Mouse (Mus musculus) 3134 (cell line): Measurements from ENCODE around the gene Frrs1l.

Experiments used
- DNase-seq: peaks from one replicate; pipeline ENCODE4 v3.0.0-alpha.2; 2011; ENCODE audit warnings: low spot score; ENCODE audit not compliant: insufficient read length; ENCODE audit errors: extremely low read depth

Gene Frrs1l

GRCm38 (mm10) chr4:56989431-56990214 lies 568 bp downstream of the Frrs1l start:
- no peak for DNase-seq

- DNase-seq, result no peak
Measured at GRCm38 (mm10) chr4:56965586-56966179, 24.5 kb downstream of the Frrs1l start.

DNA sequence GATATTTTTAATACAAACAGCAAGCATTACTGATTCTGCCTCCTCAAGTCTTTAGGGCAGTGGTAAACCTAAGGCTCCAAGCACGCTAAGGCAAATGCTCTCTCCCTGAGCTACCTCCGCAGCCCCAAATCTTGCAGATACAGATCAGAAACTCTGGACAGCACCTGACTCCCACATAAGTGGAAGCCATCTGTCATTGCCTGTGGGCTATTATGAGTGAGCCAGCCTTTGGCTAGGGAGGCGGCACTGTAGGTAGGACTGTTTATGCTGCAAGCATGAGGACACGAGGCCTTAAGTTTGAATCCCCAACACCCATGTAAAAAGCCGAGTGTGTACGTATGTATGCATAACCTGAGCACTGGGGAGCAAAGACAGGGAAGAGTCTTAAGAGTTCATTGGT lies 26.5 kb downstream of the Frrs1l start:
- DNase-seq, result no peak

DNA sequence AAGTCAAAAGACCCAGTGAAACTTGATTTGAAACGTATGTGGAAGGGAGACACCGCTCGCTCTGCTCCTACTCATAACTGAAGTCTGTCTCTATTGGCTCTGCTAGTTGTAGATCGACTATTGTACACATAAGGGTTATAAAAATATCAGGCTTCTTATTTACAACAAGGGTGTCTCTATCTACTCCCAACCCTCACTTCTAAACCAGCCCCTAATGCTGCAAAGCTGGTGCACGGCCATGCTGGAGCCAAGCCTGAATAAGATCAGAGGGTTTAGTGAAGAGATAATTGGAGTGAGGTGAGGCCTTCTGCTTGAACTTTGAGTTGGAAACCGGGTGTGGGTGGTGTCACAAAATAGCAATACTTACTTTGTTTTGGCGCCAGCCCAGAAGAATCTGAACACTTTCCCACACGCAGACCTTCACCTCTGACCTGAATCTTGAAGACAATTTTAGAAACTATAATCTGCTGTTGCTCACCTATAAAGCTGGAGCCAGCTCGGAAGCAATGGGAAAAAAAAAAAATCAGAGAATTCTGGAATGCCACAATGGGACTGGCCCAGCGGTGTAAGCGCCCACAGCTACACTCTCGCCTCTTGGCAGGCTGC lies 28.8 kb downstream of the Frrs1l start:
- DNase-seq, result no peak

- no peak for DNase-seq
Measured at GRCm38 (mm10) chr4:56957518-56957917, 32.7 kb downstream of the Frrs1l start.

GRCm38 (mm10) chr4:56953235-56953634 lies 37.0 kb downstream of the Frrs1l start:
- DNase-seq, result no peak

DNA sequence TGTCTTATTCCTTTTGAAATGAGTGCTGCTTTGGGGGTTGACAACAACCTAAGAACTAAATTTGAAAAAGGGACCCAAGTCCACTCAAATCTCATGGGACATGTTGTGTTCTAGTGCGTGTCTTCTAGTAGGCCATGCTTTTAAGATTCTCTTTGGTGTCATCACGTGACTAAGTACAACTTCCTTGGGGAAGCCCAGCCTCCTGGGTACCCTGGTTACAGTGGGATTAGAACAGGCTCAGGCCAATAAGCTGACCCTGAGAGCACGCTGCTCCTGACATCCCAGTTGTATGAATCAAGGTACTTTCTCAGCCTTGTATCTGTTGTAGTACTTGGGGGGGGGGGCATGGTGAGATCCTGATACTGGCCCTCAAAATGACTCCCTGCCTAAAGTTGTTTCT lies 38.5 kb downstream of the Frrs1l start:
- no peak for DNase-seq

GRCm38 (mm10) chr4:56949494-56949893 lies 40.7 kb downstream of the Frrs1l start:
- no peak for DNase-seq

DNA sequence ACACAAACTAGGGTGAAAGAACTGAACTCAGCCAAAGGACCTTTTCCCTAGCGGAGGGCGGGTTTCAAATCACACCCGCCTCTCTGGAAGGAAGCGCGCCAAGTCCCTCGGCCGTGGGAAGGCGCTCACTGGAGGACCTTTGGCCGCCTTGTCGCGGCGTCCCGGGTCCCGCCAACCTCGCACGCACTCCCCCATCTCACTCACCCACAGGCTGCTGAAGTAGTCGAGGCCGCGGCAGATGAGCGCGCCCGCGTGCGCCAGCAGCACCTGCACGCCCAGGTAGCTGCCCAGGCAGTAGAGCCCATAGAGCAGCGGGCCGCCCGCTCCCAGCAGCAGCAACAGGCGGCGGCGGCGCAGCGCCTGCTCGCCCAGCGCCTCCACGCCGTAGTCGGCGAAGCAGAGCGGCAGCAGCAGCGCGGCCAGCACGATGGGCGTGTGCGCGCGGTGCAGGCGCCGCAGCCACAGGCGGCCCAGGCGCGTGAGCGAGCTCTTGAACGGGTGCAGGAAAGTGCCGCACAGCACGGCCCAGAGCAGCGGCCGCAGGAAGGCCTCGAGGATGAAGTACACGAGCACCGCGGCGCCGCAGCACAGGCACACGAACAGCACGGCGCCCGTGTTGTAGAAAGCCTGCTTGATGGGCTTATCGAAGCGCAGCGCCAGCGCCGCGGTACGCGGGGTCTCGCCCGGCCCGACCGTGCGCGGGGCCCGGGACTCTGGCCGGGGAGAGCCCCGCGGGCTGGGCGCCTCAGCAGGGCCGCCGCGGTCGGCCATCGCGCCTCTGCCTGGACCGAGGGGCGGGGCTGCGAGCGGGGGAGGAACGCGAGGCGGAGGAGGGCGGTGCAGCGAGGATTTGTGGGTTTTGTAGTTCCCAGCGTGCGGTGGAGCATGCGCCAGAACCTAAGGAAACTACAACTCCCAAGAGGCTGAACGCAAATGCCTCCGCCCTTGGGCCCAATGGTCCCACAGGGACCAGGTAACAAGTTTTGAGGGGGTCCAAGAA lies 43.2 kb downstream of the Frrs1l start, which contains the start of gene Tmem245:
Tmem245 (minus strand) TSS at position 797 of the 1,000 bp plus-strand sequence.
- DNase-seq, result peak; percentile 94

DNA sequence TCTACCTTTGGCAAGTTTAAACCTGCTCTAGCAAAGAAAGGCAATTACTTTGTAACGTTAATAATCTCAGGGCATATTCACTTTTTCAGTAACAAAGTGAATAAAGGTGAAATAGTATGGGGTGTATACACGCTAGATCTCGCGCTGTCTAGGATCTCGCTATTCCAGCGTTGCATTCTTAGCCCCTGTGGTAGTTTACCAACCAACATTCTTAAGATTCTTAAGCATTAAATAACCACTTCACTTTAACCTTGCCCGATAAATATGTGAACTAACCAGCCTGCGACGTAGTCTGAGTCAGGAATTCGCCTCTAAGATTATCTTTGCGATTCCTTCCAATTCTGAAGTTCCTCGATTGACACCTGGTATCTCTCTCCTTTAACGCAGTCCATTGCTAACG lies 44.0 kb downstream of the Frrs1l start:
- DNase-seq, result no peak

- no peak for DNase-seq
Measured at GRCm38 (mm10) chr4:56944286-56944685, 45.9 kb downstream of the Frrs1l start.

DNA sequence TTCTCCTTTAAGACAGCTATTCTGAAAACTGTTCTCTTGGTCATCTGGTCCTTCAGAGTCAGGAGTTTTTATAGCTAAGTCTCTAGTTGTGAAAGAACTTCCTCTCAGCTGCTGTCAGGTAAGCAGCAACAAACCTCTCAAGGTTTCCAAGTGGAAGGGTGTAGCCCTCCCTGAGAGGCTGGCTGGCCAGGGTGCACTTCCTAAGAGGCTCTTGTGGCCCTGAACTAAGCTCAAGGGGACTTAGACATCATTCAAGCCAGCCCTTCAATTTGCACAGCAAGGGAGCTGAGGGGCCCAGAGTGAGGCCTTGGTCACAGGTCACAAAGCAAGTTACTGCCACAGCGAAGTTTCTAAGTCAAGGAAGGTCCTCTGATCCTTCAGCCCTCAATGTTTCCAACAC lies 46.9 kb downstream of the Frrs1l start:
- no peak for DNase-seq

- no peak for DNase-seq
Measured at GRCm38 (mm10) chr4:56942567-56942966, 47.6 kb downstream of the Frrs1l start.

DNA sequence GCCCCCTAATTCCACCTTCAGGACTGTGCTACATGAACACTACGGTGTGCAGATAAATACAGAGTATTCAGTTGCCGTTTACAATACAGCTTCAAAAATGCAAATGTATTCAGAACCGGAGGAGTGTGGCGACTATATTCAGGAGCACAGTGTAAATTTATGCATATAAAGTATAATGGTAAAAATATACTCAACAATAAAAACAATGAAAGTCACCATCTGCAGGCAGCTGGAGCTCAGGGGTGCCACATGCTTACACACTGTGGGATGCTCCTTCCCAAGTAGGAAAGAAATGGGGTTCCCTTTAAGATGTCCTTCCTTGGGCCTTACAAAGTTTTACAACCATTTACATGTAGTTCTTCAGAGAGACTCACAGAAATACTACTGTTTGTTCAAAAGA lies 48.7 kb downstream of the Frrs1l start:
- DNase-seq, result no peak

- peak; percentile 37 for DNase-seq
Measured at GRCm38 (mm10) chr4:56937136-56937535, 53.1 kb downstream of the Frrs1l start.

DNA sequence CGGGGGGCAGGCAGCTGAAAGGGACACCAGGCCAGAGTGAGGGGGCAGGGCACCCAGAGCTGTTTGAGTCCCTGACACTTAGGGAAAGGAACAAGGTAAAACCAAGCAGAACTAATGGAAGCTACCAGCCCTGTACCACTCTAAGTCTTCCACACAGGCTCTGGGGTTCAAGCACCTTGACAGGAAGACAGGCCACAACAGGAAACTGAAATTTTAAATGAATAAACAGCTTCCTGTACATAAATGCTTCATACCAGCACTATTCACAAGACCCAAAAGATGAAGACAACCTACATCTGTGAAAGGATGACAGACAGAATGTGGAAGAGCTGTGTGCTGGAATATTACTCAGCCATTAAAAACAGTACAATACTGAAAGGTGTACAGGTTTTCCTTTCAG lies 54.9 kb downstream of the Frrs1l start:
- DNase-seq, result no peak

- DNase-seq, result no peak
Measured at GRCm38 (mm10) chr4:56933154-56933553, 57.0 kb downstream of the Frrs1l start.

DNA sequence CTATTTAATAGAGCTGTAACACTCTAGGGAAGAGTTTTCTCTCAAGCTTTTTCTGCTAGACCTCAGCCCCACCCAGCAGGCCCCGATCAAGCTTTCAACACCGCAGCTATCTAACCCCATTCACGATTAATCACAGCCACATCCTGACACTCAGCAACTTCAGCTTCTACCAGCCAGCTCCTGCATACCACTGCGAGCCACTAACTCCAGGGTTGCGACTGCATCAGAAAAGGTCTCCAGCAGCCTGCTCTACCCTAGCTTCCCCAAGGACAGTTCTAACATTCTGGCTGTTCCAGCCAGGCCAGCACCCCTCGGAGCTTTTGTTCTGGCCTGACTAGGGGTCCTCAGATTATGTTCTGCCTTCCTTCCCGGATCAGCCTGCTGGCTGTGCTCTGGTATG lies 58.1 kb downstream of the Frrs1l start:
- DNase-seq, result no peak

DNA sequence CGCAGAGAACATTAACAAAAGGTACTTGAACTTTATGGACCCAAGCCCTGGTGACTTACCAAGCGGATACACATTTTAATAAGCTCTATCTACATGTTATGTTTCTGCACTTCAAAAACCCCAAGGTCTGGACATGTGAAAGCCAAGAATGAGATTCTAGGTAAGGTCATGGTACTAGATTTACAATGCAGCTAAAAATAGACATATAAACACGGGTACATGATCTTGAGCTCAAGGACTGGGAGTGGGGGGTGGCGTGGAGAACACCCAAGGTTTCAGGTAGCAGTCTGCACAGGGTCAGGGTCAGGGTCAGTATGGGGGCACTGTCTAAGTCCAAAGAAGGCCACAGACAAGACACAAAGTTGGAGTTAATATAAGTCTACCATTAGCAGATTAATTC lies 59.9 kb downstream of the Frrs1l start:
- no peak for DNase-seq

GRCm38 (mm10) chr4:56926971-56927370 lies 63.2 kb downstream of the Frrs1l start:
- no peak for DNase-seq

DNA sequence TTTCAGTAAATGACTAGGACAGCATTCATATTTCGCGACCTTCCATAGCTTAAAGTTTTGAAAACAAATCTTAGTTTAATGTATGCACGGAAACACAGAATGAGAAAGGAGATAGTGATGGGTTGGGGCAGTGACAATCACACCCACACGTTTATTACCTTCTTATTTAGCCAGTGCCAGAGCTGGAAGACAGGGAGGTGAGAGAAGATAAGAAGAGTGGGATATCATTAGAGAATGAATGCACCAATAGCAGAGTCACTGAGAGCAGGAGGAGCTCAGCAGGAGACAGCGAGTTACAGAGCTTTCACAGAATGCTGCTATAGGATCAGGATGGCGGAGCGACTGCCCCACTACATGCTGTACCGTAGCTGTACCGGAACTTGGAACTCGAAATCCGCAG lies 68.0 kb downstream of the Frrs1l start:
- no peak for DNase-seq
